Mouse (Mus musculus): ENCODE data around the gene Gm38392. TPM values are rescaled to one million over a fixed set of nuclear protein-coding genes. Genes with fewer than 3 reads are reported as not detected.

Gm38392 gene
- 0.37 TPM in 1 of 2 replicates, not detected in the other for polyA plus RNA-seq (2014; fragmentation: Nextera tagmentation; extraction: Ambion mirVana)

DNA sequence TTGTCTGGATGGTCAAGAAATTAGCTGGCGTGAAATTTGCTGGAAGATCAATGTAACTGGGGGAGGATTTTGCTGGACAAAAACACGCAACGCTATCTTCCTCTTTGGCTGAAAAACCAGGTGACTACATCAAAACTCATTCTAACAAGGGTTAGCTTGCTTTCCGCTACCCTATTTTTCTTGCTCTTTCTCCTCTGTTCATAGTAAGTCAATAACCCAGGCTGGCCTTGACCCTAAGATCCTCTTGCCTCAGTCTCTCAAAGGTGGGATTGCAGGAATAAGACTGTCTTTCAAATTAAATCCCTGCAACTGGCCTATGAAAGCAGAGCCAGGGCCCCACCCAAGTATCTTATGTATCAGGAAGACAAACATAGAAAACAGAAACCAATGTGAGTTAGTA lies at the start of gene Gm38392:
Gene Gm38392, minus strand, starts transcription at position 101 of the 400 bp plus-strand sequence.
- no peaks in the 10 kb centered on the region for H3K27me3 ChIP-seq (ENCODE audit: control insufficient read depth, insufficient read depth, low read length)
- H3K4me2 ChIP-seq (replicated peaks): no peak within 1 kb of the TSS
- no peak within 1 kb of the TSS for H3K4me3 ChIP-seq (replicated peaks; ENCODE audit: low read length)
- ATAC-seq (ENCODE audit: low FRiP score) (no peak), DNase-seq (ENCODE audit: low spot score) (no peak)
- no peaks in the 10 kb centered on the region for H3K36me3 ChIP-seq (replicated peaks; ENCODE audit: control insufficient read depth, insufficient read depth)
- no peak within 1 kb of the TSS for H3K27ac ChIP-seq
- H3K9ac ChIP-seq: no peak within 1 kb of the TSS
- H3K9me3 ChIP-seq (ENCODE audit: control insufficient read depth, low read length): no peaks in the 10 kb centered on the region
- WGBS: 97% methylated on average over 4 of the region's 4 CpGs
- no peaks in the 10 kb centered on the region for H3K4me1 ChIP-seq (replicated peaks; ENCODE audit: control insufficient read depth, insufficient read depth, low read length)

DNA sequence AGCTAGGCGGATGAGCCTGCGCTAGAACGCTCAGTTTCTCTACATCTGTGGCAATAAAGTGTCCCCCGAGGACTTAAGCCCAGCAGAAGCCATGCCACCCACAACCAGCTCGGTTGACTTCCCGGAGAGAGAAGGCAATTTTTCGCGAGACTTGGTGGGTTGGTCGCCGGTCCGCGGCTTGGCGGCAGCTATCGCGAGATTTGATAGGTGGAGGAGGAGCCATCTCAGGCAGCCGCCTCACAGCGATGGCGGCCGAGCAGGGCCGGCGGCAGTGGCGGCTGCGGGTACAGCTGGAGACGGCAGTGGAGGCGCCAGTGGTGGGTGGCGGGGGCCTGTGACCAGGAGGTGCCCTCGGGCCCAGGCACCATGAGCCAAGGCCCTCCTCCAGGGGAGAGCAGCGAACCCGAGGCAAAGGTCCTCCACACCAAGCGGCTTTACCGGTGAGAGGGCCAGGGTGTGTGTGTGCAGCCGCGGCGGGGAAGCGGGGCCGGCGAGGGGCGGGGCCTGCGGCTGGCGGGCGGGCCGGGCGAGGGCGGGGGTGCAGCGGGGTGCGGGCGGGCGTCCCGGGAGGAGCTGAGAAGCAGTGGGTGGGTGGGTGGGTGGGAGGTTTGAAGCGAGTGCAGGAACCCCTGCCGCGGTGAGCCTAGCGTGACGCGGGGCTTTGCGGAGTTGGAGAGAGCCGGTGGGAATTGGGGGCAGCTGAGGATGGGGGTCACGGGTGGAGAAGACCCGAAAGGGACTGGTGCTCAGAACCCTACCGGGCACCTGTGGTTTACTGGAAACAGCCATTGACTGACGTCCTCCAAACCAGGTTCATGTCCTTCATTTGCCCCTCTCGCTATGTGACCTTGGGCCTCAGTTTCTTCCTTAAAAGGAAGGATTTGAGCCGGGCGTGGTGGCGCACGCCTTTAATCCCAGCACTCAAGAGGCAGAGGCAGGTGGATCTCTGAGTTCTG lies 49.3 kb upstream of the Gm38392 start, which contains the start of the genes Tmem79 and Smg5:
Gene Tmem79, minus strand, starts transcription at position 91 of the 956 bp plus-strand sequence.
Gene Smg5, plus strand, starts transcription at position 203 of the 956 bp plus-strand sequence.
- WGBS: 2% methylated on average over 47 of the region's 66 CpGs
- peak; percentile 95 for DNase-seq (ENCODE audit: low spot score)
- Histone ChIP-seq H3K4me2 (replicated peaks) (peak within 1 kb of the TSS; percentile 76), H3K4me3 (replicated peaks; ENCODE audit: low read length) (peak within 1 kb of the TSS; percentile 76), H3K27me3 (ENCODE audit: control insufficient read depth, insufficient read depth, low read length) (no peaks in the 10 kb centered on the region), H3K27ac (peak within 1 kb of the TSS; percentile 95), H3K4me1 (replicated peaks; ENCODE audit: control insufficient read depth, insufficient read depth, low read length) (peaks cover 18% of the 10 kb centered on the region), H3K9ac (peak within 1 kb of the TSS; percentile 87), H3K36me3 (replicated peaks; ENCODE audit: control insufficient read depth, insufficient read depth) (peaks cover 6% of the 10 kb centered on the region), H3K9me3 (ENCODE audit: control insufficient read depth, low read length) (no peaks in the 10 kb centered on the region)
- peak; percentile 96 for ATAC-seq (ENCODE audit: low FRiP score)

DNA sequence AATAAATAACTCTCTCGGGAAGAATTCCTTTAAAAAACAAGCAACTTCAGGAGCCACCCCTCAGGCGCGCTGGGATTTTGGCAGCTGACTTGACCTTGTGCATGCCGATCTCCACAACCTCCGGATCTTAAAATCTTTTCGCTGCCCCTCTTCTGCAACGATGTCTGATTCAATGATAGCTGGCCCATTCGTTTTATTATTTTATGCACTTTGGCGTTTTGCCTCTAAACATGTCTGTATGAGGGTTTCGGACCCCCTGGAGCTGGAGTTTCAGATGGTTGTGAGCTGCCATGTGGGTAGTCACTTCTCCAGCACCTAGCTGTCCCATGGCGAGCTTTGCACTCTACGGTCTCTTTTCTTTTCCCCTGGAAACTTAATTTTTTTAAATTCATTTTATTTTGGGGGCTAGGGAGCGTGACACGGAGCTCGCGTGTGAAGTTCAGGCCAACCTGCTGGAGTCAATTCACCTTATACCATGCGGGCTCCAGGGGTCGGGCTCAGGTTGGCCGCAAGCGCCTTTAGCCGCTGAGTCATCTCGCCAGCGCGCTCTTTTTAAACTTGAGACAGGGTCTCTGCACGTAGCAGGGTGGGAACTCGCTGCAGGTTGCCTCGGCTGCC lies 48.5 kb upstream of the Gm38392 start:
- H3K9ac ChIP-seq: peak overlapping the region; percentile 87
- H3K27me3 ChIP-seq (ENCODE audit: control insufficient read depth, insufficient read depth, low read length): no peaks in the 10 kb centered on the region
- peak overlapping the region; percentile 76 for H3K4me2 ChIP-seq (replicated peaks)
- peak; percentile 76 for ATAC-seq (ENCODE audit: low FRiP score)
- DNase-seq (ENCODE audit: low spot score): no peak
- peak overlapping the region; percentile 76 for H3K4me3 ChIP-seq (replicated peaks; ENCODE audit: low read length)
- peak overlapping the region; percentile 95 for H3K27ac ChIP-seq
- WGBS: 1% methylated on average over 27 of the region's 27 CpGs
- peaks cover 1% of the 10 kb centered on the region; the same call in 1 of the 2 replicates for H3K36me3 ChIP-seq (replicated peaks; ENCODE audit: control insufficient read depth, insufficient read depth)
- H3K4me1 ChIP-seq (replicated peaks; ENCODE audit: control insufficient read depth, insufficient read depth, low read length): peaks cover 18% of the 10 kb centered on the region
- H3K9me3 ChIP-seq (ENCODE audit: control insufficient read depth, low read length): no peaks in the 10 kb centered on the region

DNA sequence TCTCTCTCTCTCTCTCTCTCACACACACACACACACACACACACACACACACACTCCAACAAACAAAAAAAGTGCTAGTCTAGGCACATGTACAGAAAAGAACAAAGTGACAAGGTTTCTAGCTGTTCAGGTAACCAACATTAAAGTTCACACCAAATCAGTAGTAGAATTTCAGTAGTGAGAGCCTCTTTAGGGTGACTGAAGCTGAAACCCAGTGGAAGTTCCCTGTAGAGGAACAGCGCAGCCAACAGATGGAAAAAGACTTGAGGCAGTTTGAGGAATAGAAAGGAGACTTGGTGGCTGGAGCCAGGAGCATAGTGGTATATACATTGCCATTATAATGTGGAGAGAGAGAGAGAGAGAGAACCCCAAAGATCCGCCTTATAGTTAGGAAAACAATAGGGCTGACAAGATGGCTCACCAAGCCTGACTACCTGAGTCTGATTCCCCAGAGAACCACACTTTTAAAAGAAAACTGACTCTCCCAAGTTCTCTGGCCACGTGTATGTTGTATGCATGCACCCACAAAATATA lies 48.0 kb upstream of the Gm38392 start:
- peak overlapping the region; percentile 76 for H3K4me3 ChIP-seq (replicated peaks; ENCODE audit: low read length)
- ATAC-seq (ENCODE audit: low FRiP score) (no peak), DNase-seq (ENCODE audit: low spot score) (no peak)
- 42% methylated on average over 3 of the region's 3 CpGs for WGBS
- peak overlapping the region; percentile 76 for H3K4me2 ChIP-seq (replicated peaks)
- H3K36me3 ChIP-seq (replicated peaks; ENCODE audit: control insufficient read depth, insufficient read depth): 0 out of 2 replicates have a peak, but pooled peaks cover 3% of the 10 kb centered on the region
- H3K9me3 ChIP-seq (ENCODE audit: control insufficient read depth, low read length): no peaks in the 10 kb centered on the region
- H3K4me1 ChIP-seq (replicated peaks; ENCODE audit: control insufficient read depth, insufficient read depth, low read length): peaks cover 18% of the 10 kb centered on the region
- H3K27ac ChIP-seq: peak overlapping the region; percentile 95; the same call in 1 of the 2 replicates
- no peaks in the 10 kb centered on the region for H3K27me3 ChIP-seq (ENCODE audit: control insufficient read depth, insufficient read depth, low read length)
- peak overlapping the region; percentile 87 for H3K9ac ChIP-seq

DNA sequence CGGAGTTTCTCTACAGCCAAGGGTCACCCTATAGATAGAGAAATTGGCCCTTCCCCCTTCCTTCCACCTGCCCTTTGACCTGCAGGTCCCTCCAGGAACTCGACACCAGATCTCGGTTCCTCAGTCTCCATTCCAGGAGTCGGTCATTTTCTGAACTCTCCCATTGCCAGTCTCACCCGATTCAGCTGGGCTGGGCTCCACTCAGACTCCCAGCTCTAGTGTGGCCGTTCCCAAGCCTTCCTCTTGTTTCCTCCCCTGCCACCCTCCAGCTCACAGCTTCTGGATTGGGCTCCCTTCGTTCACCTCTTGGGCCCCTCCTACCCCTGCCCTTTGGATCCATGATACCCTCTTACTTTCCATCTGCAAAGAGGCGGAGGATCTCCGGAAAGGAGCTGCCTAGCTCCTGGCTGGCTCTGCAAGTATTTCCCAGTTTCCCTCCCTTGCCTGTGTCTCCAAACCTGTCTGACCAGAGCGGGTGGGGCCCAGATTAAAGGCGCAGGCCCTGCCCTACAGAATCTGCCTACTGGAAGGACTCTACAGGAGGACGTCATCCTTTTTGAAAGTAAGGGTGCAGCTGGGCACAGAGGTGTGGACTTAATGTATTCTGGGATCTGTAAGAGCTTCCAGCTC lies 47.1 kb upstream of the Gm38392 start:
- peaks cover 9% of the 10 kb centered on the region; the same call in 1 of the 2 replicates for H3K36me3 ChIP-seq (replicated peaks; ENCODE audit: control insufficient read depth, insufficient read depth)
- 68% methylated on average over 12 of the region's 12 CpGs for WGBS
- DNase-seq (ENCODE audit: low spot score) (no peak), ATAC-seq (ENCODE audit: low FRiP score) (no peak)
- no peak overlapping the region for H3K27ac ChIP-seq
- H3K4me2 ChIP-seq (replicated peaks): no peak overlapping the region
- peaks cover 18% of the 10 kb centered on the region for H3K4me1 ChIP-seq (replicated peaks; ENCODE audit: control insufficient read depth, insufficient read depth, low read length)
- no peaks in the 10 kb centered on the region for H3K27me3 ChIP-seq (ENCODE audit: control insufficient read depth, insufficient read depth, low read length)
- H3K9ac ChIP-seq: no peak overlapping the region
- H3K9me3 ChIP-seq (ENCODE audit: control insufficient read depth, low read length): no peaks in the 10 kb centered on the region
- H3K4me3 ChIP-seq (replicated peaks; ENCODE audit: low read length): no peak overlapping the region

DNA sequence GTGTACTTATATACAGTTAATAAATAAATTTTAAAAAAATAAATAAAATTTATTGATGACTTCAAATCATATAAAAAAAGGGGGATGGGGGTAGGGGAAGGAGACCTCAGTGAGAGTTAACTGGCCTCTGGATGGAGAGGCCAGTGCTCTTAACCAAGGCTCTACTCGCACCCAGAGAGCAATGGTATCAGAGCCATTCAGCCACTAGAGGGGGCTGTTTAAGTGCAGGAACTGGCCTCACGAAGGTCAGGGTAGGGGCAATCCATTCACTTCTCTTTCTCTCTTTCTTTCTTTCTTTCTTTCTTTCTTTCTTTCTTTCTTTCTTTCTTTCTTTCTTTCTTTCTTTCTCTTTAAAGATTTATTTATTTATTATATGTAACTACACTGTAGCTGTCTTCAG lies 44.3 kb upstream of the Gm38392 start:
- no peak overlapping the region for H3K9ac ChIP-seq
- H3K4me1 ChIP-seq (replicated peaks; ENCODE audit: control insufficient read depth, insufficient read depth, low read length): 0 out of 2 replicates have a peak, but pooled peaks cover 6% of the 10 kb centered on the region
- ATAC-seq (ENCODE audit: low FRiP score) (no peak), DNase-seq (ENCODE audit: low spot score) (no peak)
- H3K27me3 ChIP-seq (ENCODE audit: control insufficient read depth, insufficient read depth, low read length): no peaks in the 10 kb centered on the region
- 21% methylated on average over 2 of the region's 2 CpGs for WGBS
- no peak overlapping the region for H3K27ac ChIP-seq
- no peaks in the 10 kb centered on the region for H3K9me3 ChIP-seq (ENCODE audit: control insufficient read depth, low read length)
- no peak overlapping the region for H3K4me2 ChIP-seq (replicated peaks)
- no peak overlapping the region for H3K4me3 ChIP-seq (replicated peaks; ENCODE audit: low read length)
- peaks cover 19% of the 10 kb centered on the region for H3K36me3 ChIP-seq (replicated peaks; ENCODE audit: control insufficient read depth, insufficient read depth)

DNA sequence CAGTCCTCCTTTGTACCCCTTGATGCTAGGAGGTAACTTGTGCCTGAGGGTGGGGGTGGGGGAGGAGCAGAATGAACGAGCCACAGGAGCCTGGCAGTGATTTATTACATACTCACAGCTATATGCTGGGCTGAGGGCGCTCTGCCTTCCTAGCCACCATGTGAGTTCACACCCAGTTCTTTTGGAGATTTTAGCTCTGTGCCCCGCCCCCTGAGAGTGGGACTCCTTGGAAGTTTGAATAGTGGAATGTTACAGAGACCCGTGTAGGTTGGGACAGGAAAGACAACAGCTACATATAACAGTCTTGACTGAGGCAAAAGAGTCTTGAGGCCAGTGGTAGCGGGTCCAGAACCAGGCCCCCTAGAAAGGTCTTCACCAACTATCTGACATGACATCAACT lies 41.9 kb upstream of the Gm38392 start:
- H3K9me3 ChIP-seq (ENCODE audit: control insufficient read depth, low read length): no peaks in the 10 kb centered on the region
- ATAC-seq (ENCODE audit: low FRiP score) (no peak), DNase-seq (ENCODE audit: low spot score) (no peak)

DNA sequence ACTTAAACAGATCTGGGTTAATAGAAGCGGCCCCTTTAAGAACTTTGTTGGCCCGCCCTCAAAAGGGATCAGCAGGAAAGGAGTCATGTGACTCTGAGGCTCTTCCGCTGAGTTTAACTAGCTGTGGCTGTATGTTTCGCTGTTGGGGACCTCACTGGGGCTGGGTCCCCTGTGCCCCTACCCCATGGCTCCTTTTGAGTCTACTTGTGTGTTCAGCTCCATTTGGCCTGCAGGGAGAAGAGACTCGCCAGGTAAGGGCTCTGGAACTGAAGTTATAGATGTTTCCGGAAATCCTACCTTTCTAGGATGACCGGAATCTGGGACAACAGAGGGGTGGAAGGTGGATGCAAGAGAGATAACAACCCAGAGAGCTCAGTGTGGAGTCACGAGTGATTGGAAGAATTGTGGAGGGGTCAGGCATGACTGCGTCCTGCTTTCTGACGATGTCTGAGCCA lies 38.0 kb upstream of the Gm38392 start, which contains the start of gene Glmp:
Gene Glmp, plus strand, starts transcription at position 73 of the 455 bp plus-strand sequence.
- 1% methylated on average over 10 of the region's 10 CpGs for WGBS
- H3K36me3 ChIP-seq (replicated peaks; ENCODE audit: control insufficient read depth, insufficient read depth): peaks cover 54% of the 10 kb centered on the region

More for the DNA sequence above, 41.9 kb upstream of the Gm38392 start:
- 72% methylated on average over 5 of the region's 5 CpGs for WGBS
- Histone ChIP-seq H3K27ac (no peak overlapping the region), H3K9ac (no peak overlapping the region), H3K36me3 (replicated peaks; ENCODE audit: control insufficient read depth, insufficient read depth) (peaks cover 19% of the 10 kb centered on the region), H3K4me2 (replicated peaks) (no peak overlapping the region), H3K4me3 (replicated peaks; ENCODE audit: low read length) (no peak overlapping the region), H3K4me1 (replicated peaks; ENCODE audit: control insufficient read depth, insufficient read depth, low read length) (peaks cover 8% of the 10 kb centered on the region; the same call in 1 of the 2 replicates), H3K27me3 (ENCODE audit: control insufficient read depth, insufficient read depth, low read length) (no peaks in the 10 kb centered on the region)

More for the DNA sequence above, 38.0 kb upstream of the Gm38392 start, which contains the start of gene Glmp:
- H3K4me2 ChIP-seq (replicated peaks): peak within 1 kb of the TSS; percentile 70
- DNase-seq (ENCODE audit: low spot score) (peak; percentile 77), ATAC-seq (ENCODE audit: low FRiP score) (peak; percentile 82; the same call in 1 of the 2 replicates)
- peak within 1 kb of the TSS; percentile 74 for H3K9ac ChIP-seq
- H3K4me1 ChIP-seq (replicated peaks; ENCODE audit: control insufficient read depth, insufficient read depth, low read length): peaks cover 8% of the 10 kb centered on the region; the same call in 1 of the 2 replicates
- H3K4me3 ChIP-seq (replicated peaks; ENCODE audit: low read length): peak within 1 kb of the TSS; percentile 60
- H3K9me3 ChIP-seq (ENCODE audit: control insufficient read depth, low read length): no peaks in the 10 kb centered on the region
- H3K27ac ChIP-seq: no peak within 1 kb of the TSS
- H3K27me3 ChIP-seq (ENCODE audit: control insufficient read depth, insufficient read depth, low read length): no peaks in the 10 kb centered on the region

Measured in hindbrain, embryonic 14.5 days (tissue).